In genomic region chr1:171681009-171681408, GRCm38 (mm10) we compare ENCODE assay signal across 13 mouse cellular contexts. TPM values are rescaled to one million over a fixed set of nuclear protein-coding genes. Genes with fewer than 3 reads are reported as not detected.
DNase-seq lines count a peak whose midpoint lies in the region; ATAC-seq lines count a peak whose summit lies in the region.
"Had no signal": no experiment of that assay in that cellular context is flagged by ENCODE, and none has a peak within 500 bp of the region (broad histone marks: within the 10 kb centered on the region; RNA-seq: fewer than 3 reads in every experiment).

No protein-coding gene starts in this region.

- 53% methylated on average over 7 of the region's 7 CpGs for WGBS in liver, embryonic 12.5 days (ENCODE audit: insufficient replicate concordance)

- H3K27ac ChIP-seq in liver, embryonic 12.5 days: no peak overlapping the region
- H3K27ac ChIP-seq: limb, embryonic 12.5 days; stomach, embryonic 15.5 days had no signal

- H3K36me3 ChIP-seq in liver, embryonic 12.5 days: no peaks in the 10 kb centered on the region
- H3K36me3 ChIP-seq: limb, embryonic 12.5 days; stomach, embryonic 15.5 days had no signal

- intact Hi-C loops in gastrocnemius, postnatal 14 days (cut with DNase I; ENCODE audit: low total_unique reads): no loop called here

- H3K27me3 ChIP-seq in liver, embryonic 12.5 days (replicated peaks): no peaks in the 10 kb centered on the region
- H3K27me3 ChIP-seq: limb, embryonic 12.5 days; stomach, embryonic 15.5 days had no signal

- no peak overlapping the region for H3K9ac ChIP-seq in liver, embryonic 12.5 days
- H3K9ac ChIP-seq: limb, embryonic 12.5 days; stomach, embryonic 15.5 days had no signal

- DNase-seq in liver: peak; percentile 10
- DNase-seq in thymus, postnatal 36 days: peak; percentile 54 to 61
- no peak for DNase-seq in embryo, embryonic 11 days
- no peak for DNase-seq in gastrocnemius, postnatal 14 days
- DNase-seq in right cerebral cortex, postnatal 4 days: no peak
- DNase-seq: cerebellum, adult 9-10 months; kidney, postnatal 25 days had no signal

- peaks cover 13% of the 10 kb centered on the region for H3K4me1 ChIP-seq in liver, embryonic 12.5 days
- H3K4me1 ChIP-seq: limb, embryonic 12.5 days; stomach, embryonic 15.5 days had no signal

- no peak overlapping the region for H3K4me3 ChIP-seq in liver, embryonic 12.5 days
- H3K4me3 ChIP-seq: limb, embryonic 12.5 days; stomach, embryonic 15.5 days had no signal

- no peak for ATAC-seq in liver, embryonic 12.5 days
- ATAC-seq in granulocyte monocyte progenitor cell, adult 5-6 weeks (replicated peaks; ENCODE audit: poor library complexity, severe bottlenecking): peak; percentile 72
- peak; percentile 76 for ATAC-seq in megakaryocyte-erythroid progenitor cell, adult 5-6 weeks (replicated peaks; ENCODE audit: low FRiP score, low TSS enrichment, poor library complexity, severe bottlenecking)

- no peak overlapping the region for H3K4me2 ChIP-seq in liver, embryonic 12.5 days
- H3K4me2 ChIP-seq: limb, embryonic 12.5 days; stomach, embryonic 15.5 days had no signal

- H3K9me3 ChIP-seq in liver, embryonic 12.5 days (replicated peaks): no peaks in the 10 kb centered on the region
- H3K9me3 ChIP-seq: limb, embryonic 12.5 days; stomach, embryonic 15.5 days had no signal

RNA-seq across cellular contexts. Expression of gene Cd48, which starts 0.8 kb away (rescaled TPM):
- polyA plus RNA-seq in liver, embryonic 12.5 days (2016; fragmentation: Nextera tagmentation; extraction: Ambion mirVana): 7.9 and 8.5 TPM in 2 replicates
- total RNA-seq in granulocyte monocyte progenitor cell, adult 5-6 weeks (2014; fragmentation: Nextera tagmentation): 167 and 179 TPM in 2 replicates
- total RNA-seq in granulocyte monocyte progenitor cell, adult 5-6 weeks (2017): 138 and 170 TPM in 2 replicates
- total RNA-seq in megakaryocyte-erythroid progenitor cell, adult 5-6 weeks (2014; fragmentation: Nextera tagmentation): 26.9 and 36.0 TPM in 2 replicates
- 24.7 and 43.8 TPM in 2 replicates for total RNA-seq in megakaryocyte-erythroid progenitor cell, adult 5-6 weeks (2017)
- 1 to 10 TPM in 1 of 2 experiments, under 1 TPM in 1; 0.75 to 1.1 TPM for total RNA-seq in gastrocnemius, postnatal 14 days (2021)

RNA-seq across cellular contexts. Expression of gene Slamf7, which starts 28.2 kb away (rescaled TPM):
- polyA plus RNA-seq in liver, embryonic 12.5 days (2016; fragmentation: Nextera tagmentation; extraction: Ambion mirVana): not detected in 2 replicates
- 0.64 TPM in 1 of 2 replicates, not detected in the other for total RNA-seq in granulocyte monocyte progenitor cell, adult 5-6 weeks (2014; fragmentation: Nextera tagmentation)
- 0.69 TPM in 1 of 2 replicates, not detected in the other for total RNA-seq in granulocyte monocyte progenitor cell, adult 5-6 weeks (2017)
- 3.8 and 6.5 TPM in 2 replicates for total RNA-seq in megakaryocyte-erythroid progenitor cell, adult 5-6 weeks (2014; fragmentation: Nextera tagmentation)
- 1.6 and 3.7 TPM in 2 replicates for total RNA-seq in megakaryocyte-erythroid progenitor cell, adult 5-6 weeks (2017)
- total RNA-seq in gastrocnemius, postnatal 14 days (2021): not detected
- total RNA-seq: midbrain, postnatal 0 days had no signal
- polyA plus RNA-seq: limb, embryonic 12.5 days; midbrain, postnatal 0 days had no signal

Comparison
In these comparisons a context has a peak if more than half of its experiments do, and no peak if none do; other contexts are left out.
1. DNase-seq: peak in liver (single experiment) and thymus, postnatal 36 days (2 of 2); none in embryo, embryonic 11 days (single experiment), gastrocnemius, postnatal 14 days (single experiment) and right cerebral cortex, postnatal 4 days (single experiment).
2. RNA of gene Cd48, which starts 0.8 kb away (total RNA-seq): 138 to 179 TPM in granulocyte monocyte progenitor cell, adult 5-6 weeks and 24.7 to 43.8 TPM in megakaryocyte-erythroid progenitor cell, adult 5-6 weeks; 0.75 to 1.1 TPM in gastrocnemius, postnatal 14 days; every median in the first group is over 10 times any median in the second.